Mouse (Mus musculus) common myeloid progenitor, adult 5-6 weeks (primary cell): ENCODE measurements around the gene Tead1. TPM values are rescaled to one million over a fixed set of nuclear protein-coding genes. Genes with fewer than 3 reads are reported as not detected.

Source experiments
- ATAC-seq: replicated peaks from 2 replicates; pipeline ENCODE4 v1.8.0; 2016; ENCODE audit warnings: low read depth, mild to moderate bottlenecking, moderate TSS enrichment, inconsistent platforms; ENCODE audit not compliant: poor library complexity, severe bottlenecking
- total RNA-seq: library from RNA; stranded (forward); fragments of 200-1000, 187-1606 nt; gene quantifications from 2 replicates; pipeline ENCODE4 v1.2.3, GENCODE M21; 2017

Tead1 gene
- total RNA-seq, 1 experiment from 2014 or later: not detected

- no peak for ATAC-seq
Observed at GRCm38 (mm10) chr7:112806718-112807400, 127.7 kb downstream of the Tead1 start.

- ATAC-seq: no peak
Observed at GRCm38 (mm10) chr7:112807401-112807751, 128.3 kb downstream of the Tead1 start.

- ATAC-seq: no peak
Observed at GRCm38 (mm10) chr7:112810752-112811151, 131.6 kb downstream of the Tead1 start.

DNA sequence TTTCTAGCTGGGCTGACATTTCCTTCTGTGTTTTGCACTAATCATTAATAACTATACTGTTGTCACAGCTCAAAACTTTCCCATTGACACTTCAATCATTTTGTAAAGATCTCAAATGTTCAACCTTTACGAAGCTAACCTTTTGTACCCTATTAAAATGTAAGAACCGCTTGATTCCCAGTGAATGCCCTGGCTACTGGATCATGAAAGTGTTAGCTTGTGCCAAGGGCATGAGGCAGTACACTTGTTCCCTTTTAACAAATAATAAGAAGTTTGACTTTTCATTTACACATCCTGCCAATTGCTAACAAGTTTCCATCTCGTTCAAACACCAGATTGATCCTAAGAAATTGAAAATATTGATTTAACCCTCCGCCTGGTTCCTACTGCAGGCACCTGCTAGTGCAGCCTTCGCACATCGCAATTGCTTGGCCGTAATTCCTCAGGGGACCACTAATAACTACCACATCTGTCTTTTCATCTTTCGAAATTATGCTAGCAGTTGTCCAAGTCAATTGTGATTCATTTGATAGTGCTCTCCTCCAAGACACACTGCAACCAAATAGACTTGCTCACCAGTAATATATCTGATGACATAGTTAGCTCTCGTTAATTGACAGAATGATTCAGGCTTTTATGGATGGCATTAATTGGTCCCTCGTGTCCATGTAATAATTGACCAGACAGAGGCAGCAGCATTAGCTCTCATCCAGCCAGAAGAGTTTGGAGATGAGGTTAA is 133.1 kb downstream of the Tead1 start:
- no peak for ATAC-seq

- no peak for ATAC-seq
Observed at GRCm38 (mm10) chr7:112813163-112813562, 134.0 kb downstream of the Tead1 start.

DNA sequence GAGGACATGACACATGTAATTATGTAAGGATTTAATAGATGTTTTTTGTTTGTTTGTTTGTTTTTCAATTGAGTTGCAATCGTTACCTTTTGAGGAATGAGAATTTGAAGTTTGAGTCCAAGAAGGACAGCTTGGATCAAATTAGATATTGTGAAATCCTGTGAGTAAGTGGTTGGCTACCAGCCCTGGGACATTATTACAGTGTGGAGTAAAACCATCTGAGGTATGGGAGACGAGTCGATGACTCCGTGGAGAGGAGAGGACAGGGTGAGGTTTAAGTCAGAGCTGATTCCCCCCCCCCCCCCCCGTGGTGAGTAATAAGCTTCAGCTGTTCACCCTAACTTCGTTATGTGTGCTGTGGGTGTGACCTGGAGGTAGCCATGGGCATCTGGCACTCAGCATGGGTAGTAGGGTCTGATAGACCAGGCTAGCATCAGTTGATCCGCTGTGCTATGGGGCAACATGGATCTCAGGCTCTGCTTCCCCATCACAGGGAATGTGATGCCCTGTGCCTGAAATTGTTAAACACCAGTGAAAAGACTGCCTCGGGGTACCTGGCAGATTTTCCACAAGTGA is 134.7 kb downstream of the Tead1 start:
- ATAC-seq: no peak

DNA sequence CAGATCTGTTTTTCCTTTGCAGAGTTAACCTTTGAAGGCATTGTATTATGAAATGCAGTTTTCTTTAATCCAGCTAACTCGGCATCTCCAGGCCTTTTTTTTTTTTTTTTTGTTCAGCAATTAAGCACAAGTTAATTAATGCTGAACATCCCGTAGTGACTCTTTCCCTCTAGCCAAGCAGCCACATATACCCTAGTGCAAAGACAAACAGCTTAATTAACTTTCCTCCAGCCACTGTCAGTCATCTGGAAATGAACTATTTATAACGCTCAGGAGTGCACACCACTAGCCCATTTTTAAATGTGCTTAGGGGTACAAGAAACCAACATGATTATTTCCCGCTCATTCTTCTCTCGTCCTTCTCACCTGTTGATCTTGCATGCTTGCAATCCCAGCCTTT is 136.9 kb downstream of the Tead1 start:
- ATAC-seq: no peak

- no peak for ATAC-seq
Observed at GRCm38 (mm10) chr7:112819833-112820232, 140.7 kb downstream of the Tead1 start.

DNA sequence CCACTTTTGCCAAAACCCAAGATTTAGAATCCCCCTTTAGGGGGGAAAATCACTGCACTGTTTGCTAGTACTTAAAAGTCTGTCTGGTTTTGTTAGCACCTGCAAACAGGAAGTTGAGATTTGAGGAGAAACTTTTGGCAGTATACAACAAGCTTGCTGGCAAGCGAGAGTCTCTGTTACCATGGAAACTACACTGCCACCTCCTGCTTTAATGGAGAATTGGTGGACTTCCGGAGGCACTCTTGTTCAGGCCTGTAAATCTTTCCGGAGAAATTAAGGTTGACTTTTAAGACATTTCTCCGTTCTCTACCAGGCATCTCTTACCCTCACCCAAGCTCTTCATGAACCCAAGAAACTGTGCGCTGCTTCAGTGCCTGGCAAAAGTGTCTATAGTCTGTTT is 143.8 kb downstream of the Tead1 start:
- ATAC-seq: no peak

- peak; percentile 55 for ATAC-seq
Observed at GRCm38 (mm10) chr7:112823621-112824020, 144.5 kb downstream of the Tead1 start.

DNA sequence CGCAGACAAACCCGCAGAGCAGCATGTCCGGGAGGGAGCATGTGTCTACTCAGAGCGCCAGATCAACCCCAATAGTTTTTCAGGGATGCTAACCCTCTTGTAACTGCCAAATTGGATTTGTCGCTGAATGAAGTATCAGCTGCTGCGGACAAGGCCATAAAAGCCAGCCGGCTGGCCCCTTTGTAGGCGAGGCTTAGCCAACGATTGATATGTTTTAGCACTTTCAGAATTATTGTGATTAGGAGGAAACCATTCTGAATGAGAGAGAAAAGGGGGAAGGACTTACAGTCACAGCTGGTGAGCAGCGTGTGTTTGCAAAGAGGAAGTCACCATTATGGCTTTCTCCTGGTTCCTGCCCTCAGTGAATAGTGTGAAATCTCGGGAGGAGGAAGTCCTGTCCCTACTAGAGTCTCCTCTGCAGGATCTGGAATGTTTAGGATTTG is 146.2 kb downstream of the Tead1 start:
- ATAC-seq: peak; percentile 72

GRCm38 (mm10) chr7:112826114-112826911 is 147.2 kb downstream of the Tead1 start:
- ATAC-seq: no peak

DNA sequence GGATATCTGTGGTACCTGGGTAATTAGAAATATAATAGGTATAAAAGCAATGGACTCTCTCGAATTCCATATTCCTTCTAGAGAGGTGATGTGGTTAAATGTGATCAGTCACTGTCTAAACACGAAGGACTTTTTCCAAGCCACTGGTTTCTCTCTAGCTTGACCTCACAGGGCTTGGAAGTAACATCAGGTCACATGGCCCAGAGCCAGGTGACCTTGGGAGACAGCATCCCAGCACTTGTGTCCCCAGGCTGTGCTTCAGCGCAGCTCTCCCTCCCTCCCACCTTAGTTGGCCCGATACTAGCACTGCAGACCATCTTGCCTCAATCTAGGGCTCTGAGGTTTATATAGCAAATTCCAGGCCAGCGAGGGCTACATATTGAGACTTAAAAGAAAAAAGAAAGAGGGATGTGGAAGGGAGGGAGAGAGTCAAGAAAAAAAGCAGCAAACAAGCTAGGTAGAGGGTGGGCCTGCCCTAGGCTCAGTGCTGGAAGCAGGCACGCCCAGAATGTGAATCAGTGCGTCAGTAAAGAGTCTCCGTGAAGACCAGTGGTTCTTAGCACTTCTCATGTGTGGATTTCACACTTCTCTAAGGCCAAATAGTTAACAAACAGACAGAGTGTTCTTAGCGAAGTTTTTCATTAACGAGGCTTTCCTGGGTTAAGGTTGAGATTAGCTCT is 149.0 kb downstream of the Tead1 start:
- ATAC-seq: no peak

- no peak for ATAC-seq
Observed at GRCm38 (mm10) chr7:112828696-112829022, 149.5 kb downstream of the Tead1 start.

DNA sequence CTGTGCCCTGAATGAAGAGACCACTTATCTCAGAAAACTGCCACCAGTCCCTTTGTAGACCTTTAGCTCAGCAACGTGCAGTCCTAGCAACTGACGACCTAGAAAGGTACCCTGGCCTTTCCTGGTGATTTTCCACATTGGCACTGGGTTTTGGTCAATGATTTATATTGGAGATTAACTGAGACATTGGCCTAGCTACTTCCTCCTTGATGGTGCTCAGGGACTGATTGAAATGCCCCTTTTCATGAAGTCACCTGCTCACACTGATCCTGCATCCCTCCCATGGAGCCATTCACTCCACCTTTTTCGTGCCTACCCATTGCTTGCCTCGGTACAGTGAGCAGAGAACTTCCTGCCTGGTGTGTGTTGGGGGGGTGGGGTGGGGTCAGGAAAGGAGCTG is 151.8 kb downstream of the Tead1 start:
- ATAC-seq: no peak

DNA sequence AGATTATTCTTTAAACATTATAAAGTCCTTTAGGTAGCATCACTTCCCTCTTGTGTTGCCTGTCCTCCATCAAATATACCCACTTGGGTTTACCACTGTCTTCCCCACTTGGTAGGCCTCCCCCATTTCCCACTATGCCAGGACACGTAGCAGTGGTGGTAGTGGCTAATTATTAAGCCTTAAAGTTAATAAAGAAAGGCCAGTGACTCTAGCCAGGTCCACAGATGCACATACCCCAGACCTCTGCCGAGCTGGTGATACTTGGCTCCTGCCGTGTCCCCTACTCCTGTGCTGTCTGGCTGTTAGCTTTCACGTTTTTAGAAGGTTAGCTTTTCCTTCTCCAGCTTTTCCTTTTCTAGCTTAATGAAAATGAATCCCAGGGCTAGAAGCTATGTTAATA is 152.3 kb downstream of the Tead1 start:
- no peak for ATAC-seq

DNA sequence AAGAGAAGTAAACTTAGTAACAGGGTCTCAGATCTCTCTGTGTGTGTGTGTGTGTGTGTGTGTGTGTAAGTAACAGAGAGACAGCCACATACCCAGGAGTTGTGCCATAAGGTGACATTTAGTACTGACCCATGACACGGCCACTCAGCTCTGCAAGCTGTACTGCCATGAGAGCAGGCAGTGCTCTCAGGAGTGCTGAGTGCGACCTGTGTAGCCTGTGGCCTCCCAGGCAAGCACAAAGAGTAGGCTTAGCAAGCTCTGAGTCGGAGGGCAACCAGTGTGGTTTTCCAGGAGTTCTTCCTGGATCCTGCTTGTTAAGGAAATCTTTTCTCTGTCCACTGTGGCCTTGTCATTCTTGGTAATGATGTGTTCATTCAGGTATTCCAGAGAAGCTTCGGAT is 154.0 kb downstream of the Tead1 start:
- ATAC-seq: no peak

DNA sequence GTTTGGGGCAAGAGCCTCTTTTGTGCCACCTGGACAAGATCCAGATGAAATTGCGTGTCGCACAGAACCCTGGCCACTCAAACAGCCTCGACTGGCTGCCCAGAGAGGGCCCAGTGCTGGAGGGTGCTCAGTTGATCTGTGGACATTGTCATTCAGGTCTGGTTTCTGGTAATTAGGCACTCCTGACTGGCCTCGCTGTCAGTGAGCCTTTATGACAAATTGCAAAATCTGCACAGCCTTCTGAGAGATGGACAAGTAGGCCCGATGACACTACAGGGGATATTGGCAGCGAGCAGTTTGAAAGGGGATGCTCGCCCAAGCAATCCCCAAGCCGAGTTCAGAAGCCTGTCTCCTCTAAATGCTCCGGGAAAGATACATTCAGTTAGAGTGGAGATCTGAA is 157.0 kb downstream of the Tead1 start:
- no peak for ATAC-seq

DNA sequence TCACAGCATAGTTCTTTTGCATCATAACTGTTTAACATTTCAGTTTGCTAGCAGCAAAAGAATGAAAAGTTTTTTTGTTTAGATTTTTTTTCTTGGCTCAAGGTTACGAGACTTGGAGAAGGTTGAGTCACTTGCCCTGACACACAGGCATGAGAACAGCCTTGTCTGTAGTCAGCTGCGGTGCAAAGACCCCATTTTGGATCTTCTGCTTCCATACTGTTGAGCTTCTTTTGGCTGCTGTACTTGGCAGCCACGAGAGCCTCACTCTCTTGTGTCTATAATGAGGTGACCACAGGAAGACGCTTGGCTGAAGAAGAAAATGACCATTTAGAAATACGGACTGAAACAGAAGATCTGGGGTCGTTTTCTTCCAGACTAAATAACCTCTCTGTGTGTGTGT is 159.0 kb downstream of the Tead1 start:
- no peak for ATAC-seq

GRCm38 (mm10) chr7:112840351-112840750 is 161.2 kb downstream of the Tead1 start:
- no peak for ATAC-seq
